Mouse (Mus musculus): ENCODE results near the gene Wfikkn1. TPM values are rescaled to one million over a fixed set of nuclear protein-coding genes. Genes with fewer than 3 reads are reported as not detected.

The Wfikkn1 gene
- total and polyA plus RNA-seq, 2 experiments from 2014 or later, result 0.29 to 1.5 TPM

GRCm38 (mm10) chr17:25868601-25869191 is 12.0 kb downstream of the Wfikkn1 start, which contains the start of gene Mcrip2:
TSS of gene Mcrip2 (minus strand) at chr17:25868764.
- 0 out of 2 replicates have a peak, but pooled peaks cover 4% of the 10 kb centered on the region for H3K4me1 ChIP-seq (ENCODE audit: insufficient read depth)
- DNase-seq (peak; percentile 85), ATAC-seq (peak; percentile 94)
- WGBS, result under 1% methylated on average over 24 of the region's 24 CpGs
- H3K27ac ChIP-seq (ENCODE audit: low read depth, low read length), result peak within 1 kb of the TSS; percentile 17
- peak within 1 kb of the TSS; percentile 57 for H3K9ac ChIP-seq
- H3K4me2 ChIP-seq (ENCODE audit: low read depth), result peak within 1 kb of the TSS; percentile 92
- peak within 1 kb of the TSS; percentile 59 for H3K4me3 ChIP-seq (ENCODE audit: low read depth, low read length)
- H3K36me3 ChIP-seq (ENCODE audit: insufficient read depth), result no peaks in the 10 kb centered on the region; the same call in 1 of the 2 replicates
- TF ChIP-seq CTCF (IDR thresholded peaks at IDR 0.05; ENCODE audit: low read depth), result peak; percentile 34; the same call in 1 of the 2 replicates
- H3K27me3 ChIP-seq (ENCODE audit: insufficient read depth, low read length), result no peaks in the 10 kb centered on the region
- H3K9me3 ChIP-seq (ENCODE audit: low read length), result no peaks in the 10 kb centered on the region

- no peak for DNase-seq
- Histone ChIP-seq H3K27me3 (ENCODE audit: insufficient read depth, low read length) (no peaks in the 10 kb centered on the region), H3K36me3 (ENCODE audit: insufficient read depth) (no peaks in the 10 kb centered on the region; the same call in 1 of the 2 replicates), H3K4me2 (ENCODE audit: low read depth) (peak overlapping the region; percentile 92), H3K9ac (peak overlapping the region; percentile 57), H3K4me1 (ENCODE audit: insufficient read depth) (0 out of 2 replicates have a peak, but pooled peaks cover 4% of the 10 kb centered on the region), H3K4me3 (ENCODE audit: low read depth, low read length) (peak overlapping the region; percentile 59), H3K27ac (ENCODE audit: low read depth, low read length) (no peak overlapping the region; the same call in 1 of the 2 replicates), H3K9me3 (ENCODE audit: low read length) (no peaks in the 10 kb centered on the region)
- ATAC-seq, result peak; percentile 50
- WGBS, result under 1% methylated on average over 42 of the region's 42 CpGs
- no peak for TF ChIP-seq CTCF (IDR thresholded peaks at IDR 0.05; ENCODE audit: low read depth)
Measured at GRCm38 (mm10) chr17:25867836-25868600, 12.6 kb downstream of the Wfikkn1 start.

- TF ChIP-seq CTCF (IDR thresholded peaks at IDR 0.05; ENCODE audit: low read depth), result no peak
- peak overlapping the region; percentile 92 for H3K4me2 ChIP-seq (ENCODE audit: low read depth)
- no peaks in the 10 kb centered on the region; the same call in 1 of the 2 replicates for H3K36me3 ChIP-seq (ENCODE audit: insufficient read depth)
- H3K4me3 ChIP-seq (ENCODE audit: low read depth, low read length), result peak overlapping the region; percentile 59
- H3K27ac ChIP-seq (ENCODE audit: low read depth, low read length), result no peak overlapping the region
- H3K9ac ChIP-seq, result peak overlapping the region; percentile 57; the same call in 1 of the 2 replicates
- WGBS, result 15% methylated on average over 7 of the region's 7 CpGs
- no peaks in the 10 kb centered on the region for H3K27me3 ChIP-seq (ENCODE audit: insufficient read depth, low read length)
- no peaks in the 10 kb centered on the region for H3K9me3 ChIP-seq (ENCODE audit: low read length)
- H3K4me1 ChIP-seq (ENCODE audit: insufficient read depth), result 0 out of 2 replicates have a peak, but pooled peaks cover 4% of the 10 kb centered on the region
- DNase-seq (no peak), ATAC-seq (no peak)
Measured at GRCm38 (mm10) chr17:25867509-25867835, 13.2 kb downstream of the Wfikkn1 start.

- Histone ChIP-seq H3K9me3 (ENCODE audit: low read length) (no peaks in the 10 kb centered on the region), H3K27ac (ENCODE audit: low read depth, low read length) (no peak overlapping the region), H3K4me3 (ENCODE audit: low read depth, low read length) (no peak overlapping the region), H3K4me2 (ENCODE audit: low read depth) (no peak overlapping the region), H3K36me3 (ENCODE audit: insufficient read depth) (no peaks in the 10 kb centered on the region; the same call in 1 of the 2 replicates), H3K4me1 (ENCODE audit: insufficient read depth) (peaks cover 9% of the 10 kb centered on the region), H3K27me3 (ENCODE audit: insufficient read depth, low read length) (no peaks in the 10 kb centered on the region), H3K9ac (no peak overlapping the region)
- DNase-seq (no peak), ATAC-seq (no peak)
- TF ChIP-seq CTCF (IDR thresholded peaks at IDR 0.05; ENCODE audit: low read depth), result no peak
- 92% methylated on average over 3 of the region's 3 CpGs for WGBS
Measured at GRCm38 (mm10) chr17:25866172-25866571, 14.5 kb downstream of the Wfikkn1 start.

GRCm38 (mm10) chr17:25865288-25865687 is 15.4 kb downstream of the Wfikkn1 start:
- H3K27ac ChIP-seq (ENCODE audit: low read depth, low read length), result no peak overlapping the region
- H3K4me1 ChIP-seq (ENCODE audit: insufficient read depth), result peaks cover 16% of the 10 kb centered on the region
- no peak overlapping the region for H3K9ac ChIP-seq
- no peak for ATAC-seq
- 90% methylated on average over 11 of the region's 11 CpGs for WGBS
- no peaks in the 10 kb centered on the region for H3K27me3 ChIP-seq (ENCODE audit: insufficient read depth, low read length)
- no peaks in the 10 kb centered on the region for H3K9me3 ChIP-seq (ENCODE audit: low read length)
- no peak for TF ChIP-seq CTCF (IDR thresholded peaks at IDR 0.05; ENCODE audit: low read depth)
- H3K4me3 ChIP-seq (ENCODE audit: low read depth, low read length), result no peak overlapping the region
- H3K4me2 ChIP-seq (ENCODE audit: low read depth), result no peak overlapping the region
- no peak for DNase-seq
- no peaks in the 10 kb centered on the region; the same call in 1 of the 2 replicates for H3K36me3 ChIP-seq (ENCODE audit: insufficient read depth)

GRCm38 (mm10) chr17:25864311-25864710 is 16.3 kb downstream of the Wfikkn1 start:
- no peak overlapping the region for H3K9ac ChIP-seq
- no peak overlapping the region for H3K27ac ChIP-seq (ENCODE audit: low read depth, low read length)
- H3K9me3 ChIP-seq (ENCODE audit: low read length), result no peaks in the 10 kb centered on the region
- DNase-seq (no peak), ATAC-seq (no peak)
- H3K27me3 ChIP-seq (ENCODE audit: insufficient read depth, low read length), result no peaks in the 10 kb centered on the region
- H3K36me3 ChIP-seq (ENCODE audit: insufficient read depth), result no peaks in the 10 kb centered on the region; the same call in 1 of the 2 replicates
- TF ChIP-seq CTCF (IDR thresholded peaks at IDR 0.05; ENCODE audit: low read depth), result no peak
- H3K4me3 ChIP-seq (ENCODE audit: low read depth, low read length), result no peak overlapping the region
- H3K4me1 ChIP-seq (ENCODE audit: insufficient read depth), result peaks cover 16% of the 10 kb centered on the region
- 93% methylated on average over 14 of the region's 14 CpGs for WGBS
- H3K4me2 ChIP-seq (ENCODE audit: low read depth), result no peak overlapping the region

- no peak for ATAC-seq
- WGBS, result 89% methylated on average over 6 of the region's 6 CpGs
- Histone ChIP-seq H3K9me3 (ENCODE audit: low read length) (no peaks in the 10 kb centered on the region), H3K9ac (no peak overlapping the region), H3K36me3 (ENCODE audit: insufficient read depth) (no peaks in the 10 kb centered on the region; the same call in 1 of the 2 replicates), H3K4me2 (ENCODE audit: low read depth) (no peak overlapping the region), H3K27me3 (ENCODE audit: insufficient read depth, low read length) (no peaks in the 10 kb centered on the region), H3K4me3 (ENCODE audit: low read depth, low read length) (no peak overlapping the region), H3K27ac (ENCODE audit: low read depth, low read length) (no peak overlapping the region), H3K4me1 (ENCODE audit: insufficient read depth) (peaks cover 13% of the 10 kb centered on the region)
- no peak for TF ChIP-seq CTCF (IDR thresholded peaks at IDR 0.05; ENCODE audit: low read depth)
- no peak for DNase-seq
Measured at GRCm38 (mm10) chr17:25863681-25864080, 17.0 kb downstream of the Wfikkn1 start.

Data from forebrain, postnatal 0 days (tissue).